Mouse (Mus musculus) heart, postnatal 36 days (tissue): ENCODE data around the gene Zfp202. TPM values are rescaled to one million over a fixed set of nuclear protein-coding genes. Genes with fewer than 3 reads are reported as not detected.

Source experiments
- DNase-seq, 2 experiments: peaks; one replicate each; pipeline ENCODE4 v3.0.0; 2021 to 2022
- intact Hi-C: fragments of 180-260 bp; cut with DNase I; formaldehyde crosslinking; loops from one replicate; pipeline ENCODE4 v1.15.1; 2025
- total RNA-seq, 2 experiments: library from RNA; stranded (reverse); gene quantifications; 2 replicates each; pipeline ENCODE4 v1.2.3; 2021

The Zfp202 gene
- total RNA-seq, 2 experiments from 2014 or later = 2.5 to 3.0 TPM

DNA sequence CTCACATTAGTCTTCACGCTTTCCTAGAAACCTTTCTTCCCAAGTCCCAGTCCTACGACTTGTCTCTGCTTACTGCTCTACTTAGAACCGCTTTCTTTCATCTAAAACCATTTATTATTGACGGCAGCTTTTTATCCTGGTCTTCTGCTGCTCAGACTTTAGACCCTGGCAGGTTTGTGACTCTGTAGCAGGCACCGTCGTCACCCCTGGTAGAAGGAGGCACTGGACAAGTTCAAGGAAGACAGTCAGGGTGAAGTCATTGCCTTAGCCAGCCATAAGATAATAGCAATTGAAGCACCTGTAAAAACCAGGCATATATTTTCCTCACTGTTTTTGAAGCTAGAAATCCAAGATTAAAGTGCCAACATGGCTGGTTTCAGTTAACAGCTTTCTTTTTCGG is 43.1 kb downstream of the Zfp202 start:
- no peak for DNase-seq
- intact Hi-C loops = no loop called here

DNA sequence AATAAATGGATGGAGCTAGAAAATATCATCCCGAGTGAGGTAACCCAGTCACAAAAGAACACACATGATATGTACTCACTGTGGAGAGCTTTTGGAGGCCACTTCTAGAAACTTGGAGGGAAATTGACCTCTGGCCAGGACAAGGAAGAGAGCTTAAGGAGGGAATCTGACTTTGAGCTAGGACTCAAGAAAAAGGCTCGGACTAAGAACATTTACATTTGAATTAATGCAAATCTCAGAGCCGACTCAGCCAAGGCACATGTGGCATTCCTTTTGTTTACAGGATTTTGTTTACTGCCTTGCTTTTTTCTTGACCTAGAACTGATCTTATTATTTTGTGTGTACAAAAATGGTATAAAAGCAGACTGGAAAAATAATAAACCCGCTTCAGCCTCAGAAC is 47.6 kb downstream of the Zfp202 start:
- no peak for DNase-seq
- intact Hi-C loops = loop anchor here (5.0 kb wide), 1 partner anchor 93 kb away; no protein-coding TSS in a partner anchor

DNA sequence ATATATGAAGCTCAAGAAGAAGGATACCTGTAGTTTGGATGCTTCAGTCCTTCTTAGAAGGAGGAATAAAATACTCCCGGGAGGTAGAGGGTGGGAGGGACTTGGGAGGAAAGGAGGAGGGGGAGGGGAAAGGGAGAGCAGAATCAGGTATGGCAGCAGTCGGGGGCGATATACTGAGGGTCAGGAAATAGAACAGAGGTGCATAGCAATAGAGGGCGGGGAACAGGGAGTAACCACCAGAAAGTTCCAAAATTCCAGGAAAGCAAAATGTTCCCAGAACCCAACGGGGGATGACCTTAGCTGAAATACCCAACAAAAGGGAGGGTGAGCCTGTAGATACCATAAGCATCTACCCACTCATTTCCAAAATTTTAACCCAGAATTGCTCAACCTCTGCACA is 48.2 kb downstream of the Zfp202 start:
- intact Hi-C loops = loop anchor here (5.0 kb wide), 1 partner anchor 92 kb away; no protein-coding TSS in a partner anchor
- DNase-seq = no peak

DNA sequence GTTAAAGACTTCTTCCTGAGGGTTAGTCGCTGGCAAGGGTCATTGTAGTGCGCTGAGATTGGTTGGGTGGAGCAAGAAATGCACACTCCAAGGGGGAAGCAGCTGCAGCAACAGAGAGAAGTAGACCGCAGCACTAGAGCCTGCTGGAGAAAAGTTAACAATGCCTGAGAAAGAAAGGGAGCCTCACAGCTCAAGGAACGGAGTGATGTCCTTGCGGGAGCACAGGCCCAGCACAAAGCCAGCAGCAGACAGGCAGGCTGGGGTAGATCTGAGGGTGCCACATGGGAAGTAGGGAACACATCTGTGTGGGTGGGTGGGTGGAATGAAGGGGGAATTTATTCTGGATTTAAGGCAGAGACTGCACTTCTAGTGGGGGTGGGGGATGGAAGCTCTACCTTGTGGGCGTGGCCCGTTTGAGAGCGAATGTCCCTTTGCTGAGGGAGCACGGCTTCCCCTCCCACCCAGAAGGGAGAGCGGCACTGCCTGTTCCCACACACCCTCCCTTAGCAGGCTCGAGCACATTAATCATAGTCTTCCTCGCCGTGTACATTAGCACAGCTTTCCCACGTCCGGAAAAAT is 49.2 kb downstream of the Zfp202 start:
- intact Hi-C loops = loop anchor here (5.0 kb wide), 1 partner anchor 91 kb away; no protein-coding TSS in a partner anchor
- peak; percentile 18 to 30 for DNase-seq

DNA sequence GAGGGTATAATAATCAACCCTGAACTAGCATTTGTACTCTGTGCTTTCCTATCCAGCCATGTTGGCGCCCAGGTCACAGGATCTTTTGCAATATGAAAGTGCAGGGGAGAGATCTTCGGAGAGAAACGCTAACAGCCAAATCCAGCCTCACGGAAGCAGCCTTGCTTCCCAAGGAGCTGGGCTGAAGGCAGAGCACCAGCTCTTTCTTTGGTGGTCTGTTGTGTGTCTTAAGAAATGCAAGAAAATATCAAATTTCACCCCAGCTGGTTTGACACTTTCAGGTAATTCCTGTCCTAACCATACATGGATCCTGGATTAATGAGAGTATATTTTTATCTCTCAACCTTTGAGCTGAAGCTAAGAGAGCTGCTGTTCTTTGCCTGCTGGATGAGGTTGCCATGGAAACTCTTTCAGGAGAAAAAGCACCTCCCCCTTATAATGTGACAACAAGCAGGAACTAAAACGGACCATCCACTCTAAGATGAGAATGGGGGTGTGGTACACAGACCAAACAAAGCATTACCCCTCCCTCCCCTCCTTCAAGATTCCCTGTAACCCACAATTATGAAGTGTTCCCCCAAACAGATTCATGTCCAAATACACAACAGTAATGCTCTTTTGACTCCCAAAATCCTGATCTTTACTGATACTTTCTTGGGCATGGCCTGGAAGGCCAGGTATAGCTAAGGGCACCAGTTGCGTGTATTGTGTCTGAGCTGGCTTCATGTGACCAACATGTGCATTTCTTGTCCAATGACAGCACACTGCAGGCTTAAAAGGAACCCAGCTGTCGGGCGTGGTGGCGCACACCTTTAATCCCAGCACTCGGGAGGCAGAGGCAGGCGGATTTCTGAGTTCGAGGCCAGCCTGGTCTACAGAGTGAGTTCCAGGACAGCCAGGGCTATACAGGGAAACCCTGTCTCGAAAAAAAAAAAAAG is 50.1 kb downstream of the Zfp202 start:
- DNase-seq = peak in 1 of 2 experiments; percentile 9
- intact Hi-C loops = loop anchor here (5.0 kb wide), 1 partner anchor 90 kb away; no protein-coding TSS in a partner anchor

DNA sequence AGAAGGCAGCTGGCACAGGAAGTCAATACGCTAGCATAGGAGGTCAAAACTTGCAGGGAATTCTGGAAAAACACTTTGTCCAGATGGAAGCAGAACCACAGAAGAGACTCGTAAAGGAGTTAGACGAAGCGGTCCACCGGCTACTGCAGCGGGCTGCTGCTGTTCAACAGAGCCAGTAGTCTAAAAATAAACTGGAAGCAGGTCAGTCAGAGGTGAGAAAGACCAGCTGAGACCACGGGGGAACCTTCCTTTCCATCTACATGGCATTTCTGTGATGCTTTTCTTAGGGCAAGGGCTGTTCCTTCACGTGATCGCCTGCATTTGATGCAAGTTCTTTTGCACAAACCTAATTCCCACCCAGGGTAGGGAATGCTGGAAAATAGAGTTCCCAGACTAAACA is 53.4 kb downstream of the Zfp202 start:
- intact Hi-C loops = no loop called here
- no peak for DNase-seq

DNA sequence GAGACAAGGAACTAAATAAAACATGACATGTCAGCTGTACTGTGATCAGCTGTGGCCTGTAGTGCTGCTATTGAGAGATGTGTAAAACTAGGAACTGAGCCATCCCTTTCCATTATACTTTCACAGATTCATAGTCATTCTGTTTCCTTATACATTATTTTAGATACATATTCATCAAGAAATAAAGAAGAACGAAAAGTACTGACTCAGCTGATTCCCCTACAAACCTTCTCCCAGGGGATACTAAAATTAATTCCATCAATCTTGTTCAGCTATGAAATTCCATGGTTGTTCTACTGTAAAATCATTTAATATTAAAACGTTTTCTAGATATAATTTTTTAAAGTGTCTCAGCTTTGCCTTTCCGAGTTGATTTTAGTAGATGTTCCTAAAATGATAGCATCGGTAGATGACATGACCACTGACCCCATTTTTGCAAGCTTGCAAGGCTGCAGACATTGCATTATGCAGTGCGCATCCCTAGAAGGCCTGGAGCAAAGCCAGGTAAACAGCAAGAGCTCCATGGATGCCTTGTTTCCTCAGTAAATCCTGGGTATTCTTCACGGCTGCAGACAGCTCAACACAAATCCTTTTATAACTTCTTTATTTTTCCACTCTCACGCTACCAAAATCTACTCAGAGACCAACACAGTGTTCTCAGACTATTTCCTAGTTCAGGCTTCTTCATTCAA is 54.0 kb downstream of the Zfp202 start:
- no peak for DNase-seq
- intact Hi-C loops = no loop called here

DNA sequence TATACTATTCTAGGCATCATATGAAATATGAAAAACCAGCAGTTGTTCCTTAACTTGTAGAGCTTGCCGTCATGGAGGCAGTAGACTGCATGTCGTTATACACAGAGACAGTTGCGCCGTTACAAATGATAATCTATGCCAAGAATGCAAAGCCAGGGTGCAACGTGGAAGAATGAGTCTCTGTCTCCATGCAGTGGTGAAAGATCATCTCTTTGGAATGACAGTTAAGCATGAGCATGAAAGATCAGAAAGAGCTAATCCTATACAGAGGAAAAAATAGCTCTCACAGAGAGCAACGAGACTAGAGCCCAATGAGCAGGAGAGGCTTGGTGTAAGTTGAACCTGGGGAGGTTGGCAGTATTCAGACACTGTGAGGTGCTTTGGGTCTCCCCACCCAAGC is 54.6 kb downstream of the Zfp202 start:
- intact Hi-C loops = no loop called here
- DNase-seq = no peak

DNA sequence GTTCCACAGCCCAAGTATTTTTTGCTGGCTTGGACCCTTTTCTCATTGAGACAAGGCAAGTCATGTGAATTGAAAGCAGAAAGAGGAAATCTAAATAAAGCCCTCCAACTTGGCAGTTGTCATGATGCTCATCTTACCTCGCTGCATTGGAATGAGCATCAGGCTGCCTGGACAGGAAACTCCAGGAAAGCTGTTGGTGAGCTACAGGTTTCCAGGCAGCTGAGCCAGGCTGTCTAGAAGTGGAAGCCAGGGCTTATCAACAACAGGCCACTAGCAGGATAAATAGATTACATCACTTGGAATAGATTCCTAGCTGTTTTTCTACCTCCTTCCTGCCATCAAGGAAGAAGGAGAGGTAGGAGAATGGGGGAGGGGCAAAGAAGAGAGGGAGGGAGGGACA is 57.0 kb downstream of the Zfp202 start:
- DNase-seq = no peak

DNA sequence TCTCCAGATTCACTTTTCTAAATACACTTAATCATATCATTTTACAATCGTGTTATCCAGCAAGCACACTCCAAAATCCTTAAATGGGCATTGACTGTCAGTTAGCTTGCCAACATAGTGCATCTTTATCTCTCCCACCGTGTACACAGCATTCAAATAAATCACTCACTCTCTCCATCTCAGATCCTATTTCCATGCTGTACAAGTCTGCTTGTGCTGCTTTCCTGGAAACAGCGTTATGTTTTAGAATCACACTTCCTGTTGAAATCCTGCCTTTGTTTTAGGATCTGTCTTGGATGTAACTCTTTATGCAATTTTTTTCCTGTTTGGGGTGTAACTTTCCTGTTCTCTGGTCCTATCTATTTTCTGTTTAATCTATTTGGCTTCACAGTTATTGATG is 60.3 kb downstream of the Zfp202 start:
- no peak for DNase-seq
- intact Hi-C loops = no loop called here

More for the DNA sequence above, 57.0 kb downstream of the Zfp202 start:
- intact Hi-C loops = no loop called here

Other genes starting within 250 kb of the Zfp202 start
- not detected for gene Olfr975, start 240.3 kb upstream of the Zfp202 start, total RNA-seq
- not detected for gene Olfr976, start 231.2 kb upstream of the Zfp202 start, total RNA-seq
- gene Olfr978, start 200.2 kb upstream of the Zfp202 start, total RNA-seq = not detected
- not detected for gene Olfr979, start 188.9 kb upstream of the Zfp202 start, total RNA-seq
- gene Olfr980, start 182.7 kb upstream of the Zfp202 start, total RNA-seq = not detected
- gene Olfr981, start 170.9 kb upstream of the Zfp202 start, total RNA-seq = not detected
- gene Olfr982, start 118.5 kb upstream of the Zfp202 start, total RNA-seq = not detected
- not detected for gene Olfr983, start 98.7 kb upstream of the Zfp202 start, total RNA-seq
- not detected for gene Olfr984, start 78.1 kb upstream of the Zfp202 start, total RNA-seq
- not detected for gene Olfr985, start 62.1 kb upstream of the Zfp202 start, total RNA-seq
- gene Tmem225, start 44.2 kb upstream of the Zfp202 start, total RNA-seq = not detected
- not detected for gene Olfr986, start 11.4 kb upstream of the Zfp202 start, total RNA-seq
- gene Scn3b, start 76.9 kb downstream of the Zfp202 start, total RNA-seq = 1 to 10 TPM in 1 of 2 experiments, under 1 TPM in 1; 0.57 to 1.2 TPM